Mouse (Mus musculus) heart, postnatal 0 days (tissue): Measurements from ENCODE around the gene Zfand4. TPM values are rescaled to one million over a fixed set of nuclear protein-coding genes. Genes with fewer than 3 reads are reported as not detected.
"Not testable (repeated sequence)": the region's sequence is repeated elsewhere in the genome, so short reads cannot be mapped to it uniquely, and the experiment has no call there.

Source experiments
- ATAC-seq: fragments of 200-750 bp; cut with Nextera tagmentation; 2 replicates; pipeline ENCODE4 v1.8.0; 2017; ENCODE audit warnings: low read depth, moderate number of reproducible peaks, moderate library complexity; ENCODE audit not compliant: insufficient read depth
- DNase-seq: peaks from one replicate; pipeline ENCODE4 v3.0.0-alpha.2; 2016; ENCODE audit warnings: low spot score
- H3K27ac ChIP-seq: fragments of 300-500 bp; sonication (generic); 2 replicates; pipeline ENCODE4 v1.5.1; 2014; ENCODE audit warnings: low read depth, mild to moderate bottlenecking
- H3K27me3 ChIP-seq: fragments of 300-500 bp; sonication (generic); 2 replicates; pipeline ENCODE4 v1.6.1; 2014; ENCODE audit warnings: low read length, mixed read lengths; ENCODE audit not compliant: control insufficient read depth, insufficient read depth
- H3K36me3 ChIP-seq: fragments of 300-500 bp; sonication (generic); replicated peaks from 2 replicates; pipeline ENCODE4 v1.6.1; 2014; ENCODE audit warnings: low read length, mixed read lengths; ENCODE audit not compliant: control insufficient read depth, insufficient read depth
- H3K4me1 ChIP-seq: fragments of 300-500 bp; sonication (generic); 2 replicates; pipeline ENCODE4 v1.6.1; 2014; ENCODE audit warnings: antibody characterized with exemption; ENCODE audit not compliant: control insufficient read depth, insufficient read depth
- H3K4me2 ChIP-seq: fragments of 300-500 bp; sonication (generic); 2 replicates; pipeline ENCODE4 v1.6.1; 2014; ENCODE audit warnings: low read depth, mild to moderate bottlenecking, low read length, moderate library complexity
- H3K4me3 ChIP-seq: fragments of 300-500 bp; sonication (generic); 2 replicates; pipeline ENCODE4 v1.5.1; 2014; ENCODE audit warnings: low read depth, low read length
- H3K9ac ChIP-seq: fragments of 300-500 bp; sonication (generic); replicated peaks from 2 replicates; pipeline ENCODE4 v1.6.1; 2014; ENCODE audit warnings: low read depth, low read length, mixed read lengths
- H3K9me3 ChIP-seq: fragments of 300-500 bp; sonication (generic); replicated peaks from 2 replicates; pipeline ENCODE4 v1.6.1; 2016; ENCODE audit warnings: low read length; ENCODE audit not compliant: control insufficient read depth
- CTCF ChIP-seq: IDR thresholded peaks from 2 replicates; pipeline ENCODE4 v1.5.1; 2016; ENCODE audit warnings: antibody characterized with exemption, control low read depth, low read depth
- EP300 ChIP-seq: IDR thresholded peaks from 2 replicates; pipeline ENCODE4 v1.6.1; 2016; ENCODE audit warnings: antibody characterized with exemption, low read depth
- WGBS: fragments of 180-500 bp; shearing (Covaris S2); extraction: QIAGEN DNeasy Blood & Tissue Kit; methylation state at CpG from one replicate; pipeline ENCODE4 v1.1.7; 2014; 5-methylcytosine and 5-hydroxymethylcytosine counted together
- polyA plus RNA-seq: library from polyadenylated mRNA; unstranded; fragments of >200 nt; fragmentation: Nextera tagmentation; extraction: Ambion mirVana; gene quantifications from 2 replicates; pipeline ENCODE4 v1.2.1, GENCODE M21; 2015
- total RNA-seq: library from RNA; depleted of rRNA; stranded (reverse); fragments of >200 nt; gene quantifications from 2 replicates; pipeline ENCODE4 v1.2.3, GENCODE M21; 2014; ENCODE audit warnings: low replicate concordance

The Zfand4 gene
- total and polyA plus RNA-seq, 2 experiments from 2014 or later: 2.1 to 4.6 TPM

GRCm38 (mm10) chr6:116353428-116353827 is 89.4 kb downstream of the Zfand4 start:
- Histone ChIP-seq H3K27ac (no peak overlapping the region), H3K4me2 (no peak overlapping the region), H3K4me1 (no peaks in the 10 kb centered on the region; the same call in 1 of the 2 replicates), H3K9ac (no peak overlapping the region), H3K4me3 (no peak overlapping the region), H3K27me3 (no peaks in the 10 kb centered on the region), H3K36me3 (no peaks in the 10 kb centered on the region), H3K9me3 (no peaks in the 10 kb centered on the region)
- TF ChIP-seq CTCF: no peak
- ATAC-seq (no peak), DNase-seq (no peak)
- 76% methylated on average over 1 of the region's 1 CpGs for WGBS

- not testable (repeated sequence) for DNase-seq
- WGBS: 69% methylated on average over 8 of the region's 8 CpGs
Observed at GRCm38 (mm10) chr6:116356311-116356947, 92.4 kb downstream of the Zfand4 start.

DNA sequence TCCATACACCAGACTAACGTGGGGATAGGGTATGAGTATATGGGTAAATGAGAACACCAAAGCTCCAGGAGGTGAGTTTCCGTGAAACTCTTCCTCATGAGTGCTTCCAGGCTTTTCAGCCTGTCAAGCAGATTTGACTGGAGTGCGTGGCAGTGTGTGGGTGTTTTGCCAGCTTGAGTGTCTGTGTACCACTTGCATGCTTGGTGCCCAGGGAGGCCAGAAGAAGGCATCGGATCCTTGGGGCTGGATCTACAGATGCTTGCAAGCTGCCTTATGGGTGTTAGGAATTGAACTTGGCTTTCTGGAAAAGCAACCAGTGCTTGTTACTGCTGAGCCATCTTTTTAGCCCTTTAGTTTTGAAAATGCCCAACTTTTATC is 92.9 kb downstream of the Zfand4 start:
- Histone ChIP-seq H3K27ac (no peak overlapping the region), H3K4me1 (no peaks in the 10 kb centered on the region; the same call in 1 of the 2 replicates), H3K4me2 (no peak overlapping the region), H3K9me3 (no peaks in the 10 kb centered on the region), H3K9ac (no peak overlapping the region), H3K36me3 (no peaks in the 10 kb centered on the region), H3K4me3 (no peak overlapping the region), H3K27me3 (no peaks in the 10 kb centered on the region)
- WGBS: 74% methylated on average over 4 of the region's 4 CpGs
- ATAC-seq: no peak
- TF ChIP-seq CTCF (no peak), EP300 (no peak)
- DNase-seq: no peak

More at GRCm38 (mm10) chr6:116356311-116356947, 92.4 kb downstream of the Zfand4 start:
- not testable (repeated sequence) for H3K27me3 ChIP-seq, H3K9me3 ChIP-seq, H3K4me2 ChIP-seq, H3K9ac ChIP-seq, H3K4me1 ChIP-seq, H3K4me3 ChIP-seq, H3K27ac ChIP-seq, ATAC-seq, H3K36me3 ChIP-seq

DNA sequence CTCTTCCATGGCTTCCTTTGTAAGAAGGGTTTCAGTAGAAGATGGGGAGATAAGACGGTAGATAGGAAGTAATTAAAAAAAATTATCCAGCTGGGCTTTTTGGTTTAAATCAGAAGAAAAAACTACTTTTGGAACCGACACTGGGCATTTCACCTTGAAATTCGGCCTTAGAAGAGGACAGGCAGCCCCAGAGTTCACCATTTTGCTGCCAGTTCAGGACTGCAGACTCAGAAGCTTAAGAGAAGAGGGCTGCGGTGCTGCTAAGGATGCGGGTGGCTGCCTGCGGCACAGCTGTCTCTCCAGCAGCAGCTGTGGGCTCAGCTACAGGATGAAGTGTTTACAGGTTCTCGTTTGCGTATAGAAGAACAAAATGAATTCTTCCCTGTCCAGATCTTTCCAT is 94.0 kb downstream of the Zfand4 start:
- H3K4me2 ChIP-seq: no peak overlapping the region
- no peaks in the 10 kb centered on the region; the same call in 1 of the 2 replicates for H3K4me1 ChIP-seq
- no peaks in the 10 kb centered on the region for H3K27me3 ChIP-seq
- no peak overlapping the region for H3K4me3 ChIP-seq
- TF ChIP-seq CTCF (no peak), EP300 (no peak)
- no peak for DNase-seq
- no peaks in the 10 kb centered on the region for H3K9me3 ChIP-seq
- H3K9ac ChIP-seq: no peak overlapping the region
- H3K36me3 ChIP-seq: no peaks in the 10 kb centered on the region
- ATAC-seq: no peak
- no peak overlapping the region for H3K27ac ChIP-seq
- WGBS: 79% methylated on average over 8 of the region's 8 CpGs

- Histone ChIP-seq H3K4me2 (no peak overlapping the region), H3K27ac (no peak overlapping the region), H3K9ac (no peak overlapping the region), H3K36me3 (no peaks in the 10 kb centered on the region), H3K27me3 (no peaks in the 10 kb centered on the region), H3K4me3 (no peak overlapping the region), H3K9me3 (0 out of 2 replicates have a peak, but pooled peaks cover 3% of the 10 kb centered on the region), H3K4me1 (no peaks in the 10 kb centered on the region; the same call in 1 of the 2 replicates)
- no peak for ATAC-seq
- TF ChIP-seq EP300: no peak
- TF ChIP-seq CTCF: no peak
- WGBS: 57% methylated on average over 3 of the region's 3 CpGs
- DNase-seq: no peak
Observed at GRCm38 (mm10) chr6:116359256-116359655, 95.2 kb downstream of the Zfand4 start.

DNA sequence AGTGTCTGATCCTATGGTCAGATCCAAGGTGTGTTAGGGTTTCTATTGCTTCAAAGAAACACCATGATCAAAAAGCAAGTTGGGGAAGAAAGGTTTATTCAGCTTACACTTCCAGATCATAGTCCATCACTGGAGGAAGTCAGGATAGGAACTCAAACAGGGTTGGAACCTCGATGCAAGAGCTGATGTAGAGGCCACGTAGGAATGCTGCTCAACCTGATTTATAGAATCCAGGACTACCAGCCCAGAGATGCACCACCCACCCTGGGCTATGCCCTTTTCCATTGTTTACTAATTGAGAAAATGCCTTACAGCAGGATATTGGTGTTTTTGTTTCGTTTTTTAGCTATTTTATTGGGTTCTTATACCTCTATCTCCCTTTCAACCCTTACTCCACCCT is 97.4 kb downstream of the Zfand4 start:
- ATAC-seq: no peak
- Histone ChIP-seq H3K36me3 (no peaks in the 10 kb centered on the region), H3K9ac (no peak overlapping the region), H3K9me3 (0 out of 2 replicates have a peak, but pooled peaks cover 10% of the 10 kb centered on the region), H3K4me2 (no peak overlapping the region), H3K4me1 (no peaks in the 10 kb centered on the region; the same call in 1 of the 2 replicates), H3K27ac (no peak overlapping the region), H3K4me3 (no peak overlapping the region), H3K27me3 (no peaks in the 10 kb centered on the region)
- 90% methylated on average over 3 of the region's 3 CpGs for WGBS
- TF ChIP-seq EP300 (no peak), CTCF (no peak)
- DNase-seq: no peak
